Mouse (Mus musculus) heart, adult 2 months (tissue): ENCODE results near the gene Myog. TPM values are rescaled to one million over a fixed set of nuclear protein-coding genes. Genes with fewer than 3 reads are reported as not detected.

Experiments used
- DNase-seq, 2 experiments: peaks; one replicate each; pipeline ENCODE4 v3.0.0; 2021
- H3K27ac ChIP-seq: fragments of 200-600 bp; 2 replicates; pipeline ENCODE4 v1.8.1; 2022
- H3K27me3 ChIP-seq: fragments of 200-500 bp; 2 replicates; pipeline ENCODE4 v1.6.1; 2012; ENCODE audit warnings: mild to moderate bottlenecking, low read length, inconsistent platforms, mixed read lengths; ENCODE audit not compliant: control insufficient read depth, insufficient read depth
- H3K36me3 ChIP-seq: fragments of 200-500 bp; 2 replicates; pipeline ENCODE4 v1.6.1; 2012; ENCODE audit warnings: low read length, inconsistent platforms; ENCODE audit not compliant: control insufficient read depth, insufficient read depth
- H3K4me1 ChIP-seq: fragments of 200-500 bp; 2 replicates; pipeline ENCODE4 v1.6.1; 2011; ENCODE audit warnings: low read length; ENCODE audit not compliant: control insufficient read depth, insufficient read depth
- H3K4me3 ChIP-seq: fragments of 200-600 bp; 2 replicates; pipeline ENCODE4 v1.8.1; 2022
- H3K79me2 ChIP-seq: fragments of 200-500 bp; replicated peaks from 2 replicates; pipeline ENCODE4 v1.6.1; 2012; ENCODE audit warnings: mild to moderate bottlenecking, inconsistent platforms, low read length, moderate library complexity, mixed read lengths; ENCODE audit not compliant: control insufficient read depth, insufficient read depth
- H3K9ac ChIP-seq: fragments of 200-500 bp; 2 replicates; pipeline ENCODE4 v1.6.1; 2012; ENCODE audit warnings: low read depth, mild to moderate bottlenecking, control low read depth, inconsistent platforms, low read length, mixed read lengths
- CTCF ChIP-seq: fragments of 200-600 bp; IDR thresholded peaks from 2 replicates; pipeline ENCODE4 v1.8.1; 2022; ENCODE audit warnings: antibody characterized with exemption, mild to moderate bottlenecking, moderate library complexity
- EP300 ChIP-seq: fragments of 200-500 bp; IDR thresholded peaks from 2 replicates; pipeline ENCODE4 v1.6.1; 2011; ENCODE audit warnings: low read depth, low read length, control low read depth; ENCODE audit not compliant: insufficient read depth
- POLR2A ChIP-seq: fragments of 200-500 bp; IDR thresholded peaks from 2 replicates; pipeline ENCODE4 v1.6.1; 2011; ENCODE audit warnings: mild to moderate bottlenecking, low read depth, low read length, control low read depth; ENCODE audit not compliant: insufficient read depth
- WGBS: fragments of 180-500 bp; shearing (Covaris S2); methylation state at CpG from one replicate; pipeline ENCODE4 v1.1.7; 2018; 5-methylcytosine and 5-hydroxymethylcytosine counted together
- intact Hi-C: fragments of 180-260 bp; cut with DNase I; formaldehyde crosslinking; loops from one replicate; pipeline ENCODE4 v1.15.1; 2025
- polyA plus RNA-seq: library from polyadenylated mRNA; depleted of rRNA; stranded (reverse); fragments of >200 nt; gene quantifications from 2 replicates; pipeline ENCODE4 v1.2.3, GENCODE M21; 2012
- total RNA-seq, 2 experiments: library from RNA; stranded (reverse); gene quantifications; 2 replicates each; pipeline ENCODE4 v1.2.3; 2021

Myog gene
- total and polyA plus RNA-seq, 3 experiments = not detected

- Histone ChIP-seq H3K27ac (no peak overlapping the region), H3K36me3 (no peaks in the 10 kb centered on the region), H3K4me3 (no peak overlapping the region), H3K9ac (no peak overlapping the region), H3K4me1 (peaks cover 2% of the 10 kb centered on the region), H3K27me3 (no peaks in the 10 kb centered on the region), H3K79me2 (no peaks in the 10 kb centered on the region)
- WGBS = 88% methylated on average over 7 of the region's 7 CpGs
- intact Hi-C loops = no loop called here
- TF ChIP-seq CTCF (no peak), POLR2A (no peak), EP300 (no peak)
- DNase-seq = no peak
Measured at GRCm38 (mm10) chr1:134293276-134293675, 3.5 kb downstream of the Myog start.

- TF ChIP-seq POLR2A (no peak), CTCF (0 out of 2 replicates have a peak, but pooled peaks have one; percentile 7)
- no peak for DNase-seq
- WGBS = 83% methylated on average over 3 of the region's 3 CpGs
- Histone ChIP-seq H3K4me3 (no peak overlapping the region), H3K4me1 (peaks cover 3% of the 10 kb centered on the region), H3K36me3 (no peaks in the 10 kb centered on the region), H3K79me2 (no peaks in the 10 kb centered on the region), H3K27me3 (no peaks in the 10 kb centered on the region), H3K9ac (no peak overlapping the region), H3K27ac (no peak overlapping the region)
- intact Hi-C loops = no loop called here
Measured at GRCm38 (mm10) chr1:134293738-134294604, 4.2 kb downstream of the Myog start.

DNA sequence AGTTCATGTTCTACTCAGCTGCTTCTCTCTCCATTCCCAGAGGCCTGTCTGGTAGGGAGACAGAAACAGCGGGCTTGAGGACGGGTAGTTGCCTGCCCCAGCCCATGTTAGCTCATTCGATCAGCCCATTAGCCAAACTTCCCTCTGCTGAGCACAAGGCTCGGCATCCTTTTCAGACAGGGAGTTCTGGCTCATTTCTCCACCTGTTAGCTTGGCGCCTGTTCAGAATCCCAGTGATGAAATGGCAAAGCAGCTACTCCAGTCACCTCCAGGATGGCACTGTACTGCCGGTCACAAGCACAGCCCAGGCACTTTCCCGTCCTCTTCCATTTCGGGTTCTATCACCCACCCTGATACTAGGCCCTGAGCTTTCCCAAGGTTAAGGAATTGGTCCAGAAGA is 7.5 kb downstream of the Myog start:
- 89% methylated on average over 8 of the region's 8 CpGs for WGBS
- Histone ChIP-seq H3K27me3 (no peaks in the 10 kb centered on the region), H3K27ac (no peak overlapping the region), H3K4me1 (peaks cover 4% of the 10 kb centered on the region), H3K4me3 (no peak overlapping the region), H3K36me3 (peaks cover 2% of the 10 kb centered on the region; the same call in 1 of the 2 replicates), H3K79me2 (no peaks in the 10 kb centered on the region), H3K9ac (no peak overlapping the region)
- intact Hi-C loops = no loop called here
- no peak for TF ChIP-seq EP300
- TF ChIP-seq POLR2A = no peak
- no peak for TF ChIP-seq CTCF
- DNase-seq = no peak

DNA sequence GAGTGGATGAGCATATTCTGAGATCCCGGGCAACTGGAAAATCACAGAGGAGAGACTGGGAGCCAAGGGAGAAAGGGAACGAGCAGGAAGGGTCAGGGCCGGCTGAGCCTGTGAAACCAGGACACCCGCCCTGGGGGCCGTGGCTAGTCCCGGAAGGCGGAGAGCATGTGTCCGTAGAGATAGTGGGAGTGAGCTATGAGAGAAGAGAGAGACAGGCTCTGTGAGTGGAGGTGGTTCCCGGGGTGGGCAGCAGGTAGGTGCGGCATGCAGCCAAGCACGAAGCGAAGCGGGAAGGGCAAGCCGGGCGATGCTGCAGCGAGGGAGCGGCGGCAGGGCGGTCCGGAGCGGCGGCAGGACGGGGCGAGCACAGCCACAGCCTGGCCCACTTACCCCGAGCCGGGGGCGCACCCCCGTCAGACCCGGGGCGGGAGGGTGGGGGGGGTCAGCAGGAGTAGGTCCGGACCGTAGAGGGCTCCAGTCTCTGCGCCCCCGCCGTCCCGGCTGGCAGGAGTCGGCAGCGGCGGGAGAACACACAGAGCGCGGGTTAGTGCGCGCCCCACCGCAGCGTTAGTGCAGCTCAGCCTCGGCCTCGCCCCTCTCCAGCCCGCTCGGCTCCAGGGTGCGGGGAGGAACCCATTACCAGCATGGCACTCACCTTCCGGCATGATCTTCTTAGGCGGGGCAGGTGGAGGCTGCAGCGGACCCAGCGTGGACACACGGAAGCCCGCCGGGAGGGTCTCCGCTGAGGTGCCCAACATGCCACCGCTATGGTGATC is 9.0 kb downstream of the Myog start:
- H3K27me3 ChIP-seq = no peaks in the 10 kb centered on the region
- H3K4me3 ChIP-seq = peak overlapping the region; percentile 76
- WGBS = 26% methylated on average over 52 of the region's 59 CpGs
- H3K9ac ChIP-seq = peak overlapping the region; percentile 89
- peak overlapping the region; percentile 81 for H3K27ac ChIP-seq
- intact Hi-C loops = no loop called here
- DNase-seq = peak; percentile 57 to 71
- TF ChIP-seq POLR2A = no peak
- no peak for TF ChIP-seq CTCF
- TF ChIP-seq EP300 = no peak
- H3K79me2 ChIP-seq = no peaks in the 10 kb centered on the region
- H3K4me1 ChIP-seq = peaks cover 13% of the 10 kb centered on the region
- H3K36me3 ChIP-seq = peaks cover 5% of the 10 kb centered on the region; the same call in 1 of the 2 replicates

DNA sequence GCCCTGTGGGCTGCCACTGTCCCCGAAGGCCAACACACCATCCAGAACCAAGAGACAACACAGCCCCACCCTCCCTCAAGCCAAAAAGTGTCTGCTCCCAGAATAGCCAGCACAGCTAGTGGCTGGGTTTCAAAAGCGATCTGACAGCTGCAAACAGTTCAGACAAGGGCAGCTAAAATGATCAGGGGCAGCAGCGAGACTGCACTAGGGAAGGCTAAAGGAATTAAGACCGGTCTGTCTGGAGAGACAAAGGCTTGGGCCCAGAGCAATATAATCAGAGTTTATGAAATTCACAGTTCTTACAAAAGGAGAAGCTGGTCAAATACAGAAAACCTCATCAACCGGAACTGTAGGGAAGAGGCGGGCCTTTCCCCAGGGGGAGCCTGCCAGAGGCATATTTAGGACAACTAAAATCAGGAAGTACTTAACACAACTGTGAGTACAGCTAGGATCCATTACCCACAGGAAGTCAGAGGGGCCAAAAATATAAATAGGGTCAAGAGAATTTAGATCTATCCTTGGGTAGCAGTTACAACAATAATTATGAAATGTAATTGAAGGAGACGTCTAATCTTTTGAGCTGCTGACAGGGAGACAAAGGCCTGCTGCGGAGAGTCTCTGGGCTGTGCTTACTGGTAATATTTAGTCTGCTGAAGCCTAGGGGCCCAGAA is 12.9 kb downstream of the Myog start:
- Histone ChIP-seq H3K9ac (peak overlapping the region; percentile 34; the same call in 1 of the 2 replicates), H3K79me2 (no peaks in the 10 kb centered on the region), H3K4me3 (peak overlapping the region; percentile 7; the same call in 1 of the 2 replicates), H3K36me3 (peaks cover 5% of the 10 kb centered on the region; the same call in 1 of the 2 replicates), H3K4me1 (peaks cover 15% of the 10 kb centered on the region), H3K27ac (peak overlapping the region; percentile 86), H3K27me3 (no peaks in the 10 kb centered on the region)
- under 1% methylated on average over 8 of the region's 8 CpGs for WGBS
- DNase-seq = peak; percentile 77 to 87
- intact Hi-C loops = no loop called here
- TF ChIP-seq EP300 (peak; percentile 18; the same call in 1 of the 2 replicates), CTCF (no peak), POLR2A (peak; percentile 36; the same call in 1 of the 2 replicates)
